Mouse (Mus musculus): ENCODE measurements at regions not wholly inside any gene's neighbourhood (a gene's known extent, or its start where the extent isn't known, plus 50 kb on each side); places are given as distances from the start of the nearest gene placed in this dataset.

DNA sequence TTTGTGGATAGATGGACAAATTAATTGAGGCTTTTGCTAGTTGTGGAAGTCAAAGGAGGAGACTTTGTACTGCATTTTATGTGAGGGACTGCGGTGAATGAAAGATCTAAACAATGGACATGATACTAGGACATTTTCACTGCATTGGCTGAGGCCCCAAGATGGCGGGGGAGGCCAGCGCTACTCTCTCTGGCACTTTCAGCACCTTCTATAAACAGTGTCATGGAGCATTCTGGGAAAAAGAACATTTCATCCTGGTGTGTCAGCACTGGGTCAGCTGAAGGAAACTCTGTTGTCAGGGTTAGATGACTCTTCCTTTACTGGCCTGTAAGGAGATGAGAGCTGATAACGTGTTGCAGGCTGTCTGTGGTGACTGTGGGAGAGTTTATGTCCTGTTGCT, 449.4 kb downstream of the Etnk1 start:
- no peak for TF ChIP-seq POLR2A (IDR thresholded peaks at IDR 0.05; ENCODE audit: extremely low read depth, insufficient read depth, low read length)
- TF ChIP-seq CTCF (IDR thresholded peaks at IDR 0.05; ENCODE audit: extremely low read depth, insufficient read depth, low read length): no peak
- Histone ChIP-seq H3K4me1 (ENCODE audit: control insufficient read depth, insufficient read depth, low read length) (no peaks in the 10 kb centered on the region), H3K27ac (ENCODE audit: insufficient read depth, low read length) (no peak overlapping the region), H3K4me3 (ENCODE audit: insufficient read depth, low read length) (no peak overlapping the region)

DNA sequence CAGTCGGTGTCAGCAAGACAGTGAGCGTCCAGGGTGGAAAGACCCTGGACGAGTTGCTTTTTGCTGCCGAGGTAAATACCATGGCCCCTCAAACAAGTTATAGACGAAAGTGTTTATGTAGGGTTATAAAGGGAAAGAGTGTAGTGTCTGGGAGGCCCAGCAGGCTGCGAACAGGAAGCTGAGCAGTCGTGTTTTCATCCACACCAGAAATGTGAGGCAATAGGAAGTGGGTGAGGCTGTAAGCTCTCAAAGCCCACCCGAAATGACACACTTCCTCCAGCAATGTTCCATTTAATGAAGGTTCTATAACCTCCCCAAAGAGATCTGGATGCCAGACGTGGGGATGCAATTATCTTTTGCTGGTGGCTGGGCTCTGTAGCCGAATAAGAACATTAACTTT, 451.5 kb downstream of the Etnk1 start:
- Histone ChIP-seq H3K4me1 (ENCODE audit: control insufficient read depth, insufficient read depth, low read length) (no peaks in the 10 kb centered on the region), H3K4me3 (ENCODE audit: insufficient read depth, low read length) (no peak overlapping the region), H3K27ac (ENCODE audit: insufficient read depth, low read length) (no peak overlapping the region)
- TF ChIP-seq CTCF (IDR thresholded peaks at IDR 0.05; ENCODE audit: extremely low read depth, insufficient read depth, low read length): no peak
- no peak for TF ChIP-seq POLR2A (IDR thresholded peaks at IDR 0.05; ENCODE audit: extremely low read depth, insufficient read depth, low read length)

DNA sequence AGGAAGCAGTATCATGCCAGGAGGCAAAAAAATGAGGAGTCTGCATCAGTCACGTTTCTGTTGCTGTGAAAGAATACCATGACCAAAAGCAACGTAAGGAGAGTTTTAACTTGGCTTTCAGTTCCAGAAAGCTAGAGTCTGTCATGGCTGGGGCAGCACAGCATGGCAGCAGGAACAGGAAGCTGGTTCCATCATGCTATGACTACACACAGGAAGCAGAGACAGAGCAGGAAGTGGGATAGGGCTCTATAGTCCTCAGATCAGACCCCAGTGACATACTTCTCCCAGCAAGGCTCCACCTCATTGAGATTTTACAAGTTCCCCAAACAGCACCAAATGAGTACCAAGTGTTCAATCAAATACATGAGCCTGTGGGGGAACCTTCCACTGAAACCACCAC, 453.6 kb downstream of the Etnk1 start:
- Histone ChIP-seq H3K4me3 (ENCODE audit: insufficient read depth, low read length) (no peak overlapping the region), H3K4me1 (ENCODE audit: control insufficient read depth, insufficient read depth, low read length) (no peaks in the 10 kb centered on the region), H3K27ac (ENCODE audit: insufficient read depth, low read length) (no peak overlapping the region)
- TF ChIP-seq CTCF (IDR thresholded peaks at IDR 0.05; ENCODE audit: extremely low read depth, insufficient read depth, low read length) (no peak), POLR2A (IDR thresholded peaks at IDR 0.05; ENCODE audit: extremely low read depth, insufficient read depth, low read length) (no peak)

DNA sequence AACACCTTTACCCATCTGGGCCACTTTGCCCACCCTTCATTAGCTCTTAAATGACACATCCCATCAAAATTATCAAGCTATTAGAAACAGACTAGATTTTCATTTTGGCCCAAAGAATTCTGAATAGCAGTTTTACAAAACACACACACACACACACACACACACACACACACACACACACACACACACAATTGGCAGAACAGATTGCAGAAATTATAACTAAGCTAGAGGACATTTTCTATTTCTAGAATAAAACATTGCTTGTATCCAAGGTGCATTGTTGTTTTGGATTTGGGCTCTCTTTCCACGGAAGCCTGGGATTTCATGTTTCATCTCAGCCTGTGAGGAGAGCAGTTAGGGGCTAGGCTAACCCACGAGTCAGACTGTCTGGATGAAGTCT, 455.1 kb downstream of the Etnk1 start:
- Histone ChIP-seq H3K4me3 (ENCODE audit: insufficient read depth, low read length) (no peak overlapping the region), H3K4me1 (ENCODE audit: control insufficient read depth, insufficient read depth, low read length) (no peaks in the 10 kb centered on the region), H3K27ac (ENCODE audit: insufficient read depth, low read length) (no peak overlapping the region)
- no peak for TF ChIP-seq POLR2A (IDR thresholded peaks at IDR 0.05; ENCODE audit: extremely low read depth, insufficient read depth, low read length)
- TF ChIP-seq CTCF (IDR thresholded peaks at IDR 0.05; ENCODE audit: extremely low read depth, insufficient read depth, low read length): no peak

DNA sequence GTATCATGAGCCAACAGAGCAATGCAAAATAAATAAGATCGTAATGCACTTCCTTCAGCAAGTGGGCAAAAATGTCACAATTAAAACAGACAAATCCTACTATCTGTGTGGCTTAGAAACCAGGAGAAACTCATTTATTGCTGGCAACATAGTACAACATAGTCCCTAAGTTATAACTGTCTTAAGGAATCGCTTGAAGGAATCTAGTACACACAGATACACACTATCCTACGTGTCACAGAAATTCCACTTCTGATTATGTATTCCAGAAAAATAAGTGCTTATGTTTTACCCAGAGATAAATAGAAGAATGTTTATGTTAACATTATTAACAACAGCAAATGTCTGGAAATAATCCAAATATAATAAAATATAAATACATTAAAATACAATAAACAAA, 457.9 kb downstream of the Etnk1 start:
- no peak overlapping the region for H3K4me3 ChIP-seq (ENCODE audit: insufficient read depth, low read length)
- no peaks in the 10 kb centered on the region for H3K4me1 ChIP-seq (ENCODE audit: control insufficient read depth, insufficient read depth, low read length)
- H3K27ac ChIP-seq (ENCODE audit: insufficient read depth, low read length): no peak overlapping the region
- TF ChIP-seq CTCF (IDR thresholded peaks at IDR 0.05; ENCODE audit: extremely low read depth, insufficient read depth, low read length): no peak

DNA sequence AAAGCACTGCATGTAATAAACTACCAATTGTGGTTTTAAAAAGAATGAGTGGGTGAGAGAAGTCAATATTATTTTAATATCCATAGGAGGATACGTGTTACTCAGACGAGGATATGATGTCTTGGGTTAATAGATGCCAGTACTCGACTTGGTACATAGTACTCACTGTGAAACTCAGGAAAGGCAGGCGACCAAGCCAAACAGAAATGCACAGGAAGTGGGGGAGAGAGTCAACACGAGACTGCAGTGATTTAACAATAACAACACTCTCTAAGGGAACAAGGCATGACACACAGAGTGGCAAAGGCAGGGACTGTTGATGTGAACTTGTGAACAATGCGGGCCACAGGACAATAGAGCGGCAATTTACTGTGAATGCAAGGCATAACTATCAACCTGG, 464.6 kb downstream of the Etnk1 start:
- no peaks in the 10 kb centered on the region for H3K4me1 ChIP-seq (ENCODE audit: control insufficient read depth, insufficient read depth, low read length)
- H3K27ac ChIP-seq (ENCODE audit: insufficient read depth, low read length): no peak overlapping the region
- TF ChIP-seq CTCF (IDR thresholded peaks at IDR 0.05; ENCODE audit: extremely low read depth, insufficient read depth, low read length) (no peak), POLR2A (IDR thresholded peaks at IDR 0.05; ENCODE audit: extremely low read depth, insufficient read depth, low read length) (no peak)
- no peak overlapping the region for H3K4me3 ChIP-seq (ENCODE audit: insufficient read depth, low read length)

DNA sequence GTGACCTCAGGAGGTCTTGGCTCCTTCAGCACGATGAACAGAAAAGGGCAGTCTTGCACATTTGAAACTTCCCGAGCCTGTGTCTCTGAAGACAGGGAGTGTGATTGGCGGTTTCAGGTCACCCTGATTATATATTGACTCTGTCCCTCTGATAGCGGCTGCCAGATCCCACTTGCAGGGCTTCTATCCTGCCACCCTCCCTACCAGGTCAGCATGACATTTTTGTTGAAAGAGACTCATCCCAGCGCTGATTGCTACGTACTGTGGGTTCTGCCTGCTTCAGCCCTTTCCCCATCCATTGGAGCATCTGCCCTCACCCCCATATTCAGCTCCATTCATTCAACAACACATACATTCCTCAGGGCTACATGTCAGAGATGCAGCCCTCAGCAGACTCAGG, 466.7 kb downstream of the Etnk1 start:
- TF ChIP-seq POLR2A (IDR thresholded peaks at IDR 0.05; ENCODE audit: extremely low read depth, insufficient read depth, low read length): no peak
- TF ChIP-seq CTCF (IDR thresholded peaks at IDR 0.05; ENCODE audit: extremely low read depth, insufficient read depth, low read length): no peak
- Histone ChIP-seq H3K4me3 (ENCODE audit: insufficient read depth, low read length) (no peak overlapping the region), H3K4me1 (ENCODE audit: control insufficient read depth, insufficient read depth, low read length) (no peaks in the 10 kb centered on the region), H3K27ac (ENCODE audit: insufficient read depth, low read length) (no peak overlapping the region)

DNA sequence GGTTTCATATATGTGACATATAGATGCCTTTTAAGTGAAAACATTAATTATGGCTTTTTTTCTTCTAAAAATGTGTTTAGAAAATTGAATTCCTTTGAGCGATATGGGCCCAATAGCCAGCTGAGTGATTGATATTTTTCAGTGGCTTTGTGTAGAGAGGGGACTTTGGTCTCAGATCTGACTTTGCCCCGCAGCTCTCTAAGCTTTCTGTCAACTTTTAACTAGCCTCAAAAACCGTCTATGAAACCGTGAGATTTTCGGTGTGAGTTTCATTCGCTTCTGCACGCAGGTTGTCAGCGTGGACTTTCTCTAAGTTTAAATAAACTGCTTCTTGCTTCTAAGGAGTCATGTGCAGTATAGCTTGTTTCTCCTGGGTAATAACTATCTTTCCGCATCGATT, 467.3 kb downstream of the Etnk1 start:
- H3K27ac ChIP-seq (ENCODE audit: insufficient read depth, low read length): no peak overlapping the region
- no peak overlapping the region for H3K4me3 ChIP-seq (ENCODE audit: insufficient read depth, low read length)
- TF ChIP-seq CTCF (IDR thresholded peaks at IDR 0.05; ENCODE audit: extremely low read depth, insufficient read depth, low read length): no peak
- no peak for TF ChIP-seq POLR2A (IDR thresholded peaks at IDR 0.05; ENCODE audit: extremely low read depth, insufficient read depth, low read length)
- H3K4me1 ChIP-seq (ENCODE audit: control insufficient read depth, insufficient read depth, low read length): no peaks in the 10 kb centered on the region

DNA sequence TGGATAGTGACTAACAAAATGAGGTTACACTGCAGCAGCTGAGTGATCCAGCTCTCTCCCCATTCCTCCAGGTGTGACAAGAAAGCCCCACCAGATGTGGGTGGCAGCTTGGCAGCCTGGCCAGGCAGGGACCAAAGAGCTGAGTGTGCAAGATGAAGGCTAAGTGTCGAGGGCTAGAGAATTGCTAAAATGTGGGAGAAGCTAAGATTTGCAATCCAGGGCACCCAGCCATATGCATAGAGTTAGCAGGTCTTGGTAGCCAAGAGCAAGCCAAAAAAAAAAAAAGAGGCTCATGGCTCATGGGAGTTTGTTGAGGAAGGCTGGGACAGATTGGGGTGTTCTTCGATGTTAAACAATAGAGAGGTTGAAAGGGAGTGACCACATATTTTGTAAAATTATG, 468.0 kb downstream of the Etnk1 start:
- no peak overlapping the region for H3K4me3 ChIP-seq (ENCODE audit: insufficient read depth, low read length)
- no peaks in the 10 kb centered on the region for H3K4me1 ChIP-seq (ENCODE audit: control insufficient read depth, insufficient read depth, low read length)
- no peak overlapping the region for H3K27ac ChIP-seq (ENCODE audit: insufficient read depth, low read length)
- no peak for TF ChIP-seq POLR2A (IDR thresholded peaks at IDR 0.05; ENCODE audit: extremely low read depth, insufficient read depth, low read length)
- no peak for TF ChIP-seq CTCF (IDR thresholded peaks at IDR 0.05; ENCODE audit: extremely low read depth, insufficient read depth, low read length)

DNA sequence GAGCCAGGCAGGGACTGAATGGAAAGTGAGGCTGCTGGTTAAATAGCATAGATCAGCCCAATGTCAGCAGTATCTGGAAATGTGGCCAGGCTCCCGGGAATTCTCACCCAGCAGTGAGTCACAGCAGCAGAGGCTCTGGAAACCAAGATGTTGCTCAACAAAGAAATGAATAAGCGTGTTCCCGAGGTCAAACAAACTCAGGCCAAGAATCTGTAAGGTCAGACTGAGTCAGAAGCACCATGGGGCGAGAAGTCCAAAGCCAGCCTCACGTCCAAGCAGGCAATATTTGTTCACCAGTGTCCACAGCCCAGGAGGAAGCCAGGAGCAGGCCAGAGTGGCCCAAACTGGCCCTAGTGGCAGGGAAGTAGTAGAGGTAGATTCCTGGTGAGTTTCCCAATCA, 473.6 kb downstream of the Etnk1 start:
- no peak overlapping the region for H3K27ac ChIP-seq (ENCODE audit: insufficient read depth, low read length)
- no peaks in the 10 kb centered on the region for H3K4me1 ChIP-seq (ENCODE audit: control insufficient read depth, insufficient read depth, low read length)
- TF ChIP-seq POLR2A (IDR thresholded peaks at IDR 0.05; ENCODE audit: extremely low read depth, insufficient read depth, low read length): no peak
- no peak for TF ChIP-seq CTCF (IDR thresholded peaks at IDR 0.05; ENCODE audit: extremely low read depth, insufficient read depth, low read length)
- H3K4me3 ChIP-seq (ENCODE audit: insufficient read depth, low read length): no peak overlapping the region

DNA sequence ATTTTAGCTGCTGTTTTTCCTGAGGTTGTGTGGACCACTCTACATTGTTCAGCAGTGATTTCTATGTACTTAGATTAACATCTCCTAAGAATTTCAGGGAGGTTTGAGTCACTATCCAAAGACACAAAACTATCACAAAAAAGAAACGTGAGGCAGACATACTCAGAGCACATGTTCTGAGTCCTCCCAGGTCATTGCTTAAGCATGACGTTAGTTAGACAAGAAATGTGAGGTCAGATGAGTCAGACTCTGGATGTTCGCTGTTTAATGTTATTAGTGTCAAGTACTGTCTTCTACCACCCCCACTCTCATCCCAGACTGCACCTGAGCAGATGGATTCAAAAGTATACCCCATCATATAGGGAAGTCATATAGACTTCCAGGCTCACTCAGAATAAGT, 475.0 kb downstream of the Etnk1 start:
- TF ChIP-seq POLR2A (IDR thresholded peaks at IDR 0.05; ENCODE audit: extremely low read depth, insufficient read depth, low read length) (no peak), CTCF (IDR thresholded peaks at IDR 0.05; ENCODE audit: extremely low read depth, insufficient read depth, low read length) (no peak)
- Histone ChIP-seq H3K4me1 (ENCODE audit: control insufficient read depth, insufficient read depth, low read length) (no peaks in the 10 kb centered on the region), H3K4me3 (ENCODE audit: insufficient read depth, low read length) (no peak overlapping the region), H3K27ac (ENCODE audit: insufficient read depth, low read length) (no peak overlapping the region)

Data from cortical plate, adult 2 months (tissue).